Mouse (Mus musculus) cerebellum, adult 9-11 months (tissue): ENCODE measurements at regions not wholly inside any gene's neighbourhood (a gene's known extent, or its start where the extent isn't known, plus 50 kb on each side); places are given as distances from the start of the nearest gene placed in this dataset.

ENCODE experiments used
- DNase-seq: peaks from one replicate; pipeline ENCODE4 v3.0.0; 2022

- no peak for DNase-seq
These were observed 151.8 kb upstream of the Atxn1 start for GRCm38 (mm10) chr13:46116576-46116975.

- no peak for DNase-seq
These were observed 140.2 kb upstream of the Atxn1 start for GRCm38 (mm10) chr13:46104971-46105370.

GRCm38 (mm10) chr13:46098621-46099020 lies 133.8 kb upstream of the Atxn1 start:
- DNase-seq = no peak

GRCm38 (mm10) chr13:46098131-46098530 lies 133.3 kb upstream of the Atxn1 start:
- no peak for DNase-seq

- DNase-seq = no peak
These were observed 132.2 kb upstream of the Atxn1 start for GRCm38 (mm10) chr13:46096968-46097367.

GRCm38 (mm10) chr13:46096416-46096815 lies 131.6 kb upstream of the Atxn1 start:
- DNase-seq = no peak

- no peak for DNase-seq
These were observed 128.0 kb upstream of the Atxn1 start for GRCm38 (mm10) chr13:46092787-46093186.

- no peak for DNase-seq
These were observed 126.3 kb upstream of the Atxn1 start for GRCm38 (mm10) chr13:46091109-46091508.

- no peak for DNase-seq
These were observed 123.4 kb upstream of the Atxn1 start for GRCm38 (mm10) chr13:46088237-46088636.

GRCm38 (mm10) chr13:46087663-46088062 lies 122.9 kb upstream of the Atxn1 start:
- DNase-seq = no peak

GRCm38 (mm10) chr13:46076879-46077278 lies 112.1 kb upstream of the Atxn1 start:
- no peak for DNase-seq

- no peak for DNase-seq
These were observed 106.9 kb upstream of the Atxn1 start for GRCm38 (mm10) chr13:46071670-46072069.

GRCm38 (mm10) chr13:46069571-46069970 lies 104.8 kb upstream of the Atxn1 start:
- DNase-seq = no peak

- no peak for DNase-seq
These were observed 98.0 kb upstream of the Atxn1 start for GRCm38 (mm10) chr13:46062758-46063157.

GRCm38 (mm10) chr13:46059870-46060269 lies 95.1 kb upstream of the Atxn1 start:
- no peak for DNase-seq

GRCm38 (mm10) chr13:46058862-46059261 lies 94.1 kb upstream of the Atxn1 start:
- no peak for DNase-seq

GRCm38 (mm10) chr13:46058341-46058740 lies 93.5 kb upstream of the Atxn1 start:
- no peak for DNase-seq

- no peak for DNase-seq
These were observed 90.6 kb upstream of the Atxn1 start for GRCm38 (mm10) chr13:46055410-46055809.

- DNase-seq = no peak
These were observed 78.8 kb upstream of the Atxn1 start for GRCm38 (mm10) chr13:46043568-46043967.

- DNase-seq = no peak
These were observed 78.2 kb upstream of the Atxn1 start for GRCm38 (mm10) chr13:46043016-46043415.

- DNase-seq = no peak
These were observed 77.4 kb upstream of the Atxn1 start for GRCm38 (mm10) chr13:46042224-46042623.

GRCm38 (mm10) chr13:46041475-46041874 lies 76.7 kb upstream of the Atxn1 start:
- no peak for DNase-seq

GRCm38 (mm10) chr13:46040062-46040461 lies 75.3 kb upstream of the Atxn1 start:
- DNase-seq = no peak

GRCm38 (mm10) chr13:46038441-46039331 lies 73.9 kb upstream of the Atxn1 start:
- DNase-seq = no peak

- no peak for DNase-seq
These were observed 67.5 kb upstream of the Atxn1 start for GRCm38 (mm10) chr13:46032281-46032680.
